Mouse (Mus musculus) heart, postnatal 0 days (tissue): ENCODE results near the gene Col4a1. TPM values are rescaled to one million over a fixed set of nuclear protein-coding genes. Genes with fewer than 3 reads are reported as not detected.

Experiments
- ATAC-seq: fragments of 200-750 bp; cut with Nextera tagmentation; 2 replicates; pipeline ENCODE4 v1.8.0; 2017; ENCODE audit warnings: low read depth, moderate number of reproducible peaks, moderate library complexity; ENCODE audit not compliant: insufficient read depth
- DNase-seq: peaks from one replicate; pipeline ENCODE4 v3.0.0-alpha.2; 2016; ENCODE audit warnings: low spot score
- H3K27ac ChIP-seq: fragments of 300-500 bp; sonication (generic); 2 replicates; pipeline ENCODE4 v1.5.1; 2014; ENCODE audit warnings: low read depth, mild to moderate bottlenecking
- H3K27me3 ChIP-seq: fragments of 300-500 bp; sonication (generic); 2 replicates; pipeline ENCODE4 v1.6.1; 2014; ENCODE audit warnings: low read length, mixed read lengths; ENCODE audit not compliant: control insufficient read depth, insufficient read depth
- H3K36me3 ChIP-seq: fragments of 300-500 bp; sonication (generic); replicated peaks from 2 replicates; pipeline ENCODE4 v1.6.1; 2014; ENCODE audit warnings: low read length, mixed read lengths; ENCODE audit not compliant: control insufficient read depth, insufficient read depth
- H3K4me1 ChIP-seq: fragments of 300-500 bp; sonication (generic); 2 replicates; pipeline ENCODE4 v1.6.1; 2014; ENCODE audit warnings: antibody characterized with exemption; ENCODE audit not compliant: control insufficient read depth, insufficient read depth
- H3K4me2 ChIP-seq: fragments of 300-500 bp; sonication (generic); 2 replicates; pipeline ENCODE4 v1.6.1; 2014; ENCODE audit warnings: low read depth, mild to moderate bottlenecking, low read length, moderate library complexity
- H3K4me3 ChIP-seq: fragments of 300-500 bp; sonication (generic); 2 replicates; pipeline ENCODE4 v1.5.1; 2014; ENCODE audit warnings: low read depth, low read length
- H3K9ac ChIP-seq: fragments of 300-500 bp; sonication (generic); replicated peaks from 2 replicates; pipeline ENCODE4 v1.6.1; 2014; ENCODE audit warnings: low read depth, low read length, mixed read lengths
- H3K9me3 ChIP-seq: fragments of 300-500 bp; sonication (generic); replicated peaks from 2 replicates; pipeline ENCODE4 v1.6.1; 2016; ENCODE audit warnings: low read length; ENCODE audit not compliant: control insufficient read depth
- CTCF ChIP-seq: IDR thresholded peaks from 2 replicates; pipeline ENCODE4 v1.5.1; 2016; ENCODE audit warnings: antibody characterized with exemption, control low read depth, low read depth
- EP300 ChIP-seq: IDR thresholded peaks from 2 replicates; pipeline ENCODE4 v1.6.1; 2016; ENCODE audit warnings: antibody characterized with exemption, low read depth
- WGBS: fragments of 180-500 bp; shearing (Covaris S2); extraction: QIAGEN DNeasy Blood & Tissue Kit; methylation state at CpG from one replicate; pipeline ENCODE4 v1.1.7; 2014; 5-methylcytosine and 5-hydroxymethylcytosine counted together
- polyA plus RNA-seq: library from polyadenylated mRNA; unstranded; fragments of >200 nt; fragmentation: Nextera tagmentation; extraction: Ambion mirVana; gene quantifications from 2 replicates; pipeline ENCODE4 v1.2.1, GENCODE M21; 2015
- total RNA-seq: library from RNA; depleted of rRNA; stranded (reverse); fragments of >200 nt; gene quantifications from 2 replicates; pipeline ENCODE4 v1.2.3, GENCODE M21; 2014; ENCODE audit warnings: low replicate concordance

The Col4a1 gene
- total and polyA plus RNA-seq, 2 experiments from 2014 or later = 191 to 921 TPM

DNA sequence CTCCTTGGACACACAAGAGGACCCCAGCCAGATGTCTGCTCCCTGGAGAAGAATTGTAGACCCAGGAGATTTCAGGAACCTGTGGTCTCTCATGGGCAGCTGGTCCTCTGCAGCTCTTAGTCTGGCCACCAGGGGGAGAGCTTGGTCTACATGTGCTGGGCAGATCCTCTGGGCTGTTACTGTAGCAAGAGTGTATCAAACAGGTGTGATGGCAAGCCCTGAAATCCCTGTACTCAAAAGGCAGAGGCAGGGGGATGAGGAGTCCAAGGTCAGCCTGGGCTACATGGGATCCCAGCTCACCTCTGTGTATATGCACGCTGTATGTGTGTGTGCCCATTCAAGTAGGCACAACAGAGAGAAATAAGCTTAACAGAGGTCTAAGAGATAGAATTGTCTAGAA, 59.1 kb downstream of the Col4a1 start:
- ATAC-seq (peak; percentile 45), DNase-seq (peak; percentile 65)
- TF ChIP-seq CTCF (peak; percentile 96), EP300 (no peak)

DNA sequence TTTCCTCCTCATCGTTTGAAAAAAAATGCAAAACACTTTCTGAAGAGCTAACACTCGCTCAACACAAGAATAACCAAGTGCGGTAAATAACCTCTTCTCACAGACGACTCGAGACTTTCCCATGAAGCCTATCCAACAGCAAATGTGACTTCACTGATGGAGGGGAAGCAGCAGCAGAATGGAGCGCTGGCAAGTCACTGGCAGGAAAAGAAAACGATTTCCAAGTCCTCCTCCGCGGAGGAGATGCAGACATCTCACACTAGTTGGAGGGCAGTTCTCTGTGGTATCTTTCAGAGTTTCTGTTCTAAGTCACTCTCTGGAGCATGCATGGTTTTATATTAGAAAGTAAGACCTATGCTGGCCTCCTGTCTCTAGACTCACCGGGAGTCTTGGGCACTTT, 59.6 kb downstream of the Col4a1 start:
- DNase-seq = no peak
- no peak for ATAC-seq
- Histone ChIP-seq H3K4me2 (no peak overlapping the region), H3K27me3 (no peaks in the 10 kb centered on the region), H3K4me3 (no peak overlapping the region), H3K9ac (no peak overlapping the region), H3K27ac (0 out of 2 replicates have a peak overlapping the region, but pooled peaks have one; percentile 54), H3K4me1 (peaks cover 39% of the 10 kb centered on the region), H3K36me3 (no peaks in the 10 kb centered on the region), H3K9me3 (no peaks in the 10 kb centered on the region)
- TF ChIP-seq CTCF = no peak
- no peak for TF ChIP-seq EP300
- WGBS = 55% methylated on average over 10 of the region's 10 CpGs

More for the DNA sequence above, 59.1 kb downstream of the Col4a1 start:
- Histone ChIP-seq H3K27me3 (no peaks in the 10 kb centered on the region), H3K9me3 (no peaks in the 10 kb centered on the region), H3K4me3 (no peak overlapping the region), H3K9ac (no peak overlapping the region), H3K36me3 (no peaks in the 10 kb centered on the region), H3K4me1 (peaks cover 44% of the 10 kb centered on the region), H3K4me2 (no peak overlapping the region), H3K27ac (0 out of 2 replicates have a peak overlapping the region, but pooled peaks have one; percentile 21)
- WGBS = 73% methylated on average over 1 of the region's 1 CpGs

DNA sequence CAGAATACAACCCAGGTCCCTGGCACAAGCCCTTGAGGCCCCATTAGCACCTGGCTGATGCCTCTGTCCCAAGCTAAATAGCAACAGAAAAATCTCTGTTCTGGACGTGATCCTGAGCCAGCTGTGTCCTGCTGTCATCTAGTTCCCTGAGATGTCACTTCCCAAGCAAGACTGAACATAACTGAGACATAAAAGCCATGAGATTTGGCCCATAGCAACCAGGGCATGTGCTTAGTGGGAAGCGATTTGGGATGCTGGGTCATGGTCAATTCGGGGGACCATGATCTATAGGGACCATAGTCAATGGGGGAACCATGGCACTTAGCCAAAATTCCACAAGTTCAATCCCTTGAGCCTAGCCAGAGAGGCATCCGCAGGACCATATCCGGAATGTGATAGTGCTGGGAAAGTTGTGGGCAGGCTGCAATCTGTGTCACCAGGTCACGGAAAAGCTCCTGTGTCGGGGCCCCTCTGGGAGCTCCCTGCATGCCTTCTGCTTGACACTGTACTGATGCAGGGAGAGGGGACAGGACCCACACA, 60.3 kb downstream of the Col4a1 start:
- H3K27ac ChIP-seq = peak overlapping the region; percentile 54
- no peak overlapping the region for H3K4me3 ChIP-seq
- TF ChIP-seq CTCF (no peak), EP300 (peak; percentile 54; the same call in 1 of the 2 replicates)
- ATAC-seq = peak; percentile 52
- H3K4me1 ChIP-seq = peaks cover 31% of the 10 kb centered on the region
- H3K9ac ChIP-seq = no peak overlapping the region
- peaks cover 1% of the 10 kb centered on the region; the same call in 1 of the 2 replicates for H3K36me3 ChIP-seq
- H3K4me2 ChIP-seq = no peak overlapping the region
- H3K27me3 ChIP-seq = no peaks in the 10 kb centered on the region
- no peaks in the 10 kb centered on the region for H3K9me3 ChIP-seq
- no peak for DNase-seq
- 12% methylated on average over 7 of the region's 7 CpGs for WGBS

DNA sequence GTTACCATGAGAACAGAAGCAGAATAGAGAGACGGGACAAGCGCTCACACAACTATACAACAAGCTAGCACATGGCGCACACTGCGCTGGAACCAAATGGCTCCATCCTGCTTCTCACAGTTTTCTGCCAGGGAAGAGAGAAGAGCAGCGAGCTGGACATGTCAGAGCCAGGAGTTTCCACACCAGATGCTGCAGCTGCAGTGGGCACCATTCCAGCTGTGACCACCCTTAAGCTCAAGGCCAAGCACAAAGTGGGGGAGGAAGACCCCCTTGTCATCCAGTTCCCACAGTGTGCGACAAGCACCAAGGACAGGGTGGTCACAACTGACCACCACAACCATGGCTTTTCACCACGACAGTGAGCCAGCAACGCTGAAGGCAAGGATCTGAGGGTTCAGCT, 62.5 kb downstream of the Col4a1 start:
- peaks cover 25% of the 10 kb centered on the region for H3K4me1 ChIP-seq
- ATAC-seq = peak; percentile 8; the same call in 1 of the 2 replicates
- H3K27ac ChIP-seq = peak overlapping the region; percentile 78
- 63% methylated on average over 8 of the region's 8 CpGs for WGBS
- H3K27me3 ChIP-seq = no peaks in the 10 kb centered on the region
- H3K9ac ChIP-seq = no peak overlapping the region; the same call in 1 of the 2 replicates
- H3K36me3 ChIP-seq = peaks cover 23% of the 10 kb centered on the region
- no peaks in the 10 kb centered on the region for H3K9me3 ChIP-seq
- no peak for DNase-seq
- H3K4me3 ChIP-seq = no peak overlapping the region
- H3K4me2 ChIP-seq = no peak overlapping the region
- TF ChIP-seq CTCF (no peak), EP300 (no peak)

DNA sequence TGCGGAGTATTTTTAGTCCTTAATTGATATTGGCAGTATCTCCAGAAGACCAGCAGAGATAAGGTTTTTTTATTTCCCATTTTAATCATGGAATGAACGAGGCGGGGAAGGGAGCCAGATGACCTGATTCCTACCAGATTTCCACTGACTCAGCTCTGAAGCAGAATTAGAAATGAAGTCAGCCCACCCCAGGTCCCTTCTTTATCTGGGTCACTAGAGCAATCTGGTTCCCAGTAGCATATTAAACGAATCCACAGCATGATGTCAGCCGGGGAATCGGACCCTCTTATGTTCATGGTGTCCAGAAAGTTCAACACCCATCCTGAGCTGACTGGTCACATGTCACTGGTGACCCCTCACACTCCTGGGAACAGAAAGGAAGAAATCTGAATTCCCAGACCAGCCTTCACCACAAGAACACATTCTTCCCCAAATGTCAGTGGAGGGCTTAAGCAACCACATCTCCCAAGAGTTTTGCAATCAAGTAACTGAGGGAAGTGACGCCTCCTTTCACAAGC, 63.0 kb downstream of the Col4a1 start:
- TF ChIP-seq EP300 (peak; percentile 48; the same call in 1 of the 2 replicates), CTCF (no peak)
- peak overlapping the region; percentile 78 for H3K27ac ChIP-seq

More for the DNA sequence above, 63.0 kb downstream of the Col4a1 start:
- H3K4me1 ChIP-seq = peaks cover 25% of the 10 kb centered on the region
- no peaks in the 10 kb centered on the region for H3K9me3 ChIP-seq
- ATAC-seq (peak; percentile 42), DNase-seq (peak; percentile 51)
- no peak overlapping the region for H3K9ac ChIP-seq
- WGBS = 20% methylated on average over 7 of the region's 7 CpGs
- H3K36me3 ChIP-seq = peaks cover 28% of the 10 kb centered on the region
- no peaks in the 10 kb centered on the region for H3K27me3 ChIP-seq
- no peak overlapping the region for H3K4me3 ChIP-seq
- no peak overlapping the region for H3K4me2 ChIP-seq
